Mouse (Mus musculus) forebrain, embryonic 16.5 days (tissue): Measurements from ENCODE around the gene Rassf7. TPM values are rescaled to one million over a fixed set of nuclear protein-coding genes. Genes with fewer than 3 reads are reported as not detected.
A peak's percentile ranks its signal among the peaks of the same experiment; 100 is the strongest.

Experiments used
- ATAC-seq: fragments of 200-750 bp; cut with Nextera tagmentation; 2 replicates; pipeline ENCODE4 v1.8.0; 2017; ENCODE audit warnings: mild to moderate bottlenecking, moderate library complexity
- H3K27ac ChIP-seq: fragments of 300-500 bp; sonication (generic); 2 replicates; pipeline ENCODE4 v1.5.1; 2014; ENCODE audit warnings: low read length, control low read depth
- H3K27me3 ChIP-seq: fragments of 300-500 bp; sonication (generic); replicated peaks from 2 replicates; pipeline ENCODE4 v1.6.1; 2014; ENCODE audit warnings: low read length; ENCODE audit not compliant: control insufficient read depth, insufficient read depth
- H3K36me3 ChIP-seq: fragments of 300-500 bp; sonication (generic); 2 replicates; pipeline ENCODE4 v1.6.1; 2014; ENCODE audit not compliant: control insufficient read depth, insufficient read depth
- H3K4me1 ChIP-seq: fragments of 300-500 bp; sonication (generic); replicated peaks from 2 replicates; pipeline ENCODE4 v1.6.1; 2014; ENCODE audit warnings: low read length; ENCODE audit not compliant: control insufficient read depth, insufficient read depth
- H3K4me2 ChIP-seq: fragments of 300-500 bp; sonication (generic); 2 replicates; pipeline ENCODE4 v1.6.1; 2014; ENCODE audit warnings: mild to moderate bottlenecking, low read length, control low read depth
- H3K4me3 ChIP-seq: fragments of 300-500 bp; sonication (generic); replicated peaks from 2 replicates; pipeline ENCODE4 v1.5.1; 2014; ENCODE audit warnings: mild to moderate bottlenecking, low read length, control low read depth
- H3K9ac ChIP-seq: fragments of 300-500 bp; sonication (generic); replicated peaks from 2 replicates; pipeline ENCODE4 v1.6.1; 2014; ENCODE audit warnings: low read depth, low read length, control low read depth
- H3K9me3 ChIP-seq: fragments of 300-500 bp; sonication (generic); 2 replicates; pipeline ENCODE4 v1.6.1; 2016; ENCODE audit warnings: low read length; ENCODE audit not compliant: control insufficient read depth
- WGBS: fragments of 180-500 bp; shearing (Covaris S2); extraction: QIAGEN DNeasy Blood & Tissue Kit; methylation state at CpG from one replicate; pipeline ENCODE4 v1.1.7; 2014; 5-methylcytosine and 5-hydroxymethylcytosine counted together
- polyA plus RNA-seq: library from polyadenylated mRNA; unstranded; fragments of >200 nt; fragmentation: Nextera tagmentation; extraction: Ambion mirVana; gene quantifications from 2 replicates; pipeline ENCODE4 v1.2.1, GENCODE M21; 2015

Rassf7 gene
- polyA plus RNA-seq, result 22.9 and 23.6 TPM in 2 replicates

DNA sequence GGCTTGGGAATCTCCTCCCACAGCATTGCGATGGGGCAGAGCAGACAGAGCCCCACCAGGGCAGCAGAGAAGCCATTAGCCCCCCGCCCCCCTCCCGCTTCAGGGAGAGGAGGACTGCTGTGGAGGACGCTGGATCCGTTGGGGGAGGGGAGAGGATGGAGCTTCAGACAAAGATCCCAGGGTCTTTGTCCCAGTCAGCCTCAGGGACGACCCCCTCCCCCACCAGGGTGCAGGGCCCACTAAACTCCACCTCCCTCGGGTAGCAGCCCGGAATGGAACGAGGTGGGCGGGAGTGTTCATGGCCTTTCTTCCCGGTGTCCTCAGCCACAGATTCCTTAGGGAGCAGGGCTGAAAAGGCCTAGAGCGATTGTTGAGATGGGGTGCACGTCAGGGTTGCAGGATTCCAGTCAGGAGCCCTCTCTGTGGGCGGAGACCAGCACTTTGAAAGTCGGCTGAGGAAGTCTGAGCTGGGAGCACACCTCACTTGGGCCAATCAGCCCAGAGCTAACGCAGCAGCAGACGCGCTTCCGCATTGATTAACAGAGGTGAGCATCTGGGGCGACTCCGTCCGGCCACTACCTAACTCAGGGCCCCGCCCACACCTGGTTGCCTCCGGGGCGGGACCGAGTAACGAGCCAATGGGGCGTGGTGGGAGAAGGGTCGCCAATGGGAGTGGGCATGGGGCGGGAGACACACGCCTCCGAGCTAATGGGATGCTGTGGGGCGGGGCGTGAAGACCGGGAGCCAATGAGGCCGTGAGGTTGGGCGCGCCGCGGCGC, at the start of gene Rassf7:
Rassf7 (plus strand) TSS at position 760 of the 779 bp plus-strand sequence.
- H3K4me1 ChIP-seq, result peaks cover 14% of the 10 kb centered on the region
- under 1% methylated on average over 40 of the region's 41 CpGs for WGBS
- peak; percentile 98 for ATAC-seq
- peak within 1 kb of the TSS; percentile 96 for H3K4me2 ChIP-seq
- H3K9me3 ChIP-seq, result no peaks in the 10 kb centered on the region
- no peaks in the 10 kb centered on the region for H3K36me3 ChIP-seq
- no peaks in the 10 kb centered on the region for H3K27me3 ChIP-seq
- peak within 1 kb of the TSS; percentile 66 for H3K9ac ChIP-seq
- H3K27ac ChIP-seq, result peak within 1 kb of the TSS; percentile 60
- peak within 1 kb of the TSS; percentile 61 for H3K4me3 ChIP-seq

DNA sequence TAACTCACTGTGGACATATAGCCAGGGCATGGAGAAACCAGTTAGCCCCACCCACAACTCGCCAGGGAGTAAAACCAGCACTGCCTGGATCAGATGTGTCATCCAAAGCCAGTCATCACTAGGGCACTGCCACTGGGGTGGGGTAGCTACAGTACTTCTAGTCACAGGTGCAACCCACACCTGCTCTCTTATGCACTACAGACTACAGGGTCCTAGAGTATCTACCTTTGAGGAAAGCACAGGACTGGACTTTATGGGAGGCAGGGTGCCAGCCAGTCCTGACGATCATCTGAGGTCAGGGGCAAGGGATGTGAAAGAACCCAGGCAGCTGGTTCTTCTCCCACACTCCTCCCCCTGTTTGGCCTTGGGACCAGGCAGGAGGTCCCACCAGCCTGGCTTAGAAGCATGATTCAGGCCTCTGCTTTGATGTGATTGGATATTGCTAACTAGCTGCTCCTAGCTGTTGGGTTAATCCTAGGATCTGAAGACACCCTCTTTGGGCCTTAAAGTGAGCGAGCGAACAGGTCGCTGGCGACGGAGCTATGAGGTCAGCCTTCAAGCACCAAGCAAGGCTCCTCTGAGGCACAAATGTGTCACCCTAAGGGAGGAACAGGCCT, 47.7 kb upstream of the Rassf7 start:
- H3K9me3 ChIP-seq, result no peaks in the 10 kb centered on the region
- H3K4me2 ChIP-seq, result peak overlapping the region; percentile 50
- H3K4me3 ChIP-seq, result peak overlapping the region; percentile 33
- peak overlapping the region; percentile 43 for H3K9ac ChIP-seq
- H3K27me3 ChIP-seq, result no peaks in the 10 kb centered on the region
- whole genome bisulfite sequencing, result 25% methylated on average over 7 of the region's 7 CpGs
- no peak overlapping the region for H3K27ac ChIP-seq
- ATAC-seq, result no peak
- peaks cover 13% of the 10 kb centered on the region for H3K4me1 ChIP-seq
- no peaks in the 10 kb centered on the region for H3K36me3 ChIP-seq

DNA sequence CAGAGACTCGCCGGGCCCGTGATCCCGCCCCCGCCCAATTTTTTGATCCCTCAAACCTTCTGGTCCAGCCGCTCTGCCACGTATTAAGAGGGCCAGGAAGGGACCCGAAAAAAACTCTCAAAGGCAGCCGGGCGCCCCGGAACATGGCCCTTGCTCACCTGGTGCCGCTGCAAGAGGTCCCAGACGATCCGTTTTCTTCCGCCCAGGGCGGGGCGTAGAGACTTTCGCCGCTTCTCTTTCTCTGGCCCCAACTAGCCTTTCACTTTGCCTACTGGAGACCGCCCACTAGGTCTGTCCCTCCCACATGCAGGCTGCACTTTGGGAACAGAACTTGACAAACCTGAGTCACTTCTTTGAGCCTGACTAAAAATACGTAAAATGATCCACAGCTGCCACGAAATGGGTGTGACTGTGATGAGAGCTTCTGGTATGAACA, 47.1 kb upstream of the Rassf7 start:
- no peak for ATAC-seq
- Histone ChIP-seq H3K9ac (peak overlapping the region; percentile 43), H3K27ac (no peak overlapping the region), H3K9me3 (no peaks in the 10 kb centered on the region), H3K4me2 (peak overlapping the region; percentile 50), H3K4me3 (peak overlapping the region; percentile 33), H3K27me3 (no peaks in the 10 kb centered on the region), H3K36me3 (no peaks in the 10 kb centered on the region), H3K4me1 (peaks cover 18% of the 10 kb centered on the region)
- WGBS, result 3% methylated on average over 22 of the region's 22 CpGs

DNA sequence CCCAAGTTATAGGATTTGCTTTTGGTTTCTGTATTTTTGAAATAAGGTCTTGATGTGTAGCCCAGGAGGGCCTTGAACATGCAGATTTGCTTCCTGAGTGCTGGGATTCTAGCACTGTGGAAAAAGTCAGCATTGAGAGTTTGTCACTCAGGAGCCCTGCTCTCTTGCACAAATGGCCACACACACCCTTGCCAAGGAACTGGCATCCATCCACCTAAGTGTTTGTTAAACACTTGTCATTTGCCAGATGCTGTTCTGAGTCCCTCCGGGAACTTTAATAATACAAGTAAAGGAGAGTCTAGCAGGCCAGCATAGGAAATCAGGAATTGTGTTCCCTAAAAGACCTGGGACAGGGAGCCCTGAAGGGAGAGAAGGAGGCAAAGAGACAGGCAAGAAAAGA, 46.4 kb upstream of the Rassf7 start:
- H3K9ac ChIP-seq, result 0 out of 2 replicates have a peak overlapping the region, but pooled peaks have one; percentile 11
- H3K27me3 ChIP-seq, result no peaks in the 10 kb centered on the region
- H3K36me3 ChIP-seq, result no peaks in the 10 kb centered on the region
- peaks cover 18% of the 10 kb centered on the region for H3K4me1 ChIP-seq
- no peak for ATAC-seq
- H3K4me2 ChIP-seq, result no peak overlapping the region
- H3K4me3 ChIP-seq, result no peak overlapping the region
- H3K27ac ChIP-seq, result no peak overlapping the region
- H3K9me3 ChIP-seq, result no peaks in the 10 kb centered on the region
- WGBS, result 29% methylated on average over 1 of the region's 1 CpGs

DNA sequence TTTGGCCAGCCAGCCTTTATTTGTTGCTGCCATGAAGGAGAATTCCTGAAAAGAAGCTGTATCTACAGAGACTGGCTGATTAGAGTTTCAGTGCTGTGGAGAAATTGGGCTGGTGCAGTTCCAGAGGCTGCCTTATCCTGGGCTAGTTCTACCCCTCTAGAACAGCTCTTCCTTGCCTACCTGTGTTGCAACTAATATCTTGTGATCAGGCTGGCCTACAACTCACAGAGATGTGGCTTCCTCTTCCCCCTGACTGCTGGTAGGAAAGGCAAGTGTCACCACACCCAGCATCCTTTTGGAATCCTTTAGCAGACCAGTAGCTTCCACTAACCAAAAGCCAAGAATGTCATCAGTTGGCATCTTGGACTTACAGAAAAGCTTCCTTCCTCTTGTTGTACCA, 45.8 kb upstream of the Rassf7 start:
- H3K4me2 ChIP-seq, result no peak overlapping the region
- no peak for ATAC-seq

DNA sequence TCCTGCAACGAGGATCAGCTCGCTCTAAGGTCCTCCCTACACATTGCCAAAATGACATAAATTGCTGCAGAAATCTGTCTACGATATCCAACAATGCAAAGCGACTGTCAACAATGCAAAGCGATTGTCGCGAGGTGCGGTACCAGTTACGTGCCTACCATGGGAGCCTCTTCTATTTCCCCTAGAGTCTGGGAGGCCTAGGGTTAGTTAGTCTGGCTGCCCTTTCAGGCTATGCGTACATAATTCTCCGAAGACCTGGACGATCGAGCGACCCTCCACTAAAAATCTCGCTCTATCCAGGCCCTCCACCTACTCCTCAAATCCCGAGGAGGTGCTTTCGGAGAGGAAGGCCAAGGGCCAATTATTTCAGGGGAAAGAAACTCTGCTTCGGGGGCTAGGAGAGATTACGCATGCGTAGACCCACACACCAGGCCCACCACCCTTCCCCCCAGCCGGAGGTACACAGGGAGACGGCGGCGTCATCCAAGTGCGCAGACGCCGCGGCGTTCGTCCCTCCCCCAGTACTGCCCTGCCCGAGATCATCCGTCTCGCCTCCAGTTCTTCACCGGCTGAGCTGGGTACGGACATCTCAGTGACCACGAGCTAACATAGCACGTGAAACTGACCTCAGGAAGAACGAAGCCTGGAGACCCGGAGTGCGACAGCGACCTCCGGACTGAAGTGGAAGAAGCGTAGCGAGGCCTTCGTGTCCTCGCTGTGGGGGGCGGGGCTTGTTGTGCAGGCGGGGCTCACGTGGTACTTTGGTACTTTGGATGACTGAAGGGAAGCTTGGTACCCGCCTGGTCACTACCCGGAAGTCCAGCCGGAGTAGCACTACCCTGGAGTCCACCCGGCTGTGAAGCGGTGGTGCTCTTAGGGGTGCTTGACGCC, 43.3 kb upstream of the Rassf7 start, which contains the start of gene Rnh1:
Rnh1 (minus strand) TSS at position 742 of the 891 bp plus-strand sequence.
- Histone ChIP-seq H3K4me2 (peak within 1 kb of the TSS; percentile 87), H3K9ac (peak within 1 kb of the TSS; percentile 64), H3K27me3 (no peaks in the 10 kb centered on the region), H3K27ac (peak within 1 kb of the TSS; percentile 86), H3K4me3 (peak within 1 kb of the TSS; percentile 47), H3K9me3 (no peaks in the 10 kb centered on the region), H3K36me3 (no peaks in the 10 kb centered on the region), H3K4me1 (peaks cover 20% of the 10 kb centered on the region)
- peak; percentile 98 for ATAC-seq
- 3% methylated on average over 55 of the region's 55 CpGs for whole genome bisulfite sequencing

More for the DNA sequence above, 45.8 kb upstream of the Rassf7 start:
- no peaks in the 10 kb centered on the region for H3K9me3 ChIP-seq
- H3K4me1 ChIP-seq, result peaks cover 18% of the 10 kb centered on the region
- H3K9ac ChIP-seq, result no peak overlapping the region
- no peak overlapping the region for H3K4me3 ChIP-seq
- H3K36me3 ChIP-seq, result no peaks in the 10 kb centered on the region
- no peak overlapping the region for H3K27ac ChIP-seq
- H3K27me3 ChIP-seq, result no peaks in the 10 kb centered on the region

DNA sequence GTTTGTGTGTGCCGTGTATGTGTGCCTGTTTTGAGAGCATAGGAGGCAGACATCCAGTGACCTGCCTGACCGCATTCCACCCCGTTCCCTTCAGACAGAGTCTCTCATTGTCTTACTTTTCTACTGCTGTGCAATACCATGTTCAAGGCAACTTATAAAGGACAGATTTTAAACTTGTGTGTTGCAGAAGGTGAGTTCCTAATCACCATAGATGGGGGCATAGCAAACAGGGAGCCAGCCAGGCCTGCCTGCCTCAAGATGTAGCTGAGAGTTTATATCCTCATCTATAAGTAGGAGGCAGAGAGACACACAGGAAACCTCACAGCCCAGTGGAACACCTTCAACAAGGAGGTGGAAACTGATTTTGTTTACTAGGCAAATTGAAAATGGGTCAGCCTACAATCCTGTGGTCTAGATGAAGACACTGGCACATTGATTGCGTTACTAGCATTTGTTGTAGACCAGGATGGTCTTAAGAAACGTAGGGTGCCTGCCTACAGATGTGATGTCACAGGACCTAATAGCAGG, 42.3 kb upstream of the Rassf7 start:
- no peaks in the 10 kb centered on the region for H3K9me3 ChIP-seq
- H3K36me3 ChIP-seq, result no peaks in the 10 kb centered on the region
- ATAC-seq, result no peak
- peaks cover 16% of the 10 kb centered on the region for H3K4me1 ChIP-seq
- H3K4me2 ChIP-seq, result peak overlapping the region; percentile 87
- peak overlapping the region; percentile 64 for H3K9ac ChIP-seq
- H3K4me3 ChIP-seq, result peak overlapping the region; percentile 47
- no peaks in the 10 kb centered on the region for H3K27me3 ChIP-seq
- peak overlapping the region; percentile 86 for H3K27ac ChIP-seq
- WGBS, result 85% methylated on average over 5 of the region's 5 CpGs

DNA sequence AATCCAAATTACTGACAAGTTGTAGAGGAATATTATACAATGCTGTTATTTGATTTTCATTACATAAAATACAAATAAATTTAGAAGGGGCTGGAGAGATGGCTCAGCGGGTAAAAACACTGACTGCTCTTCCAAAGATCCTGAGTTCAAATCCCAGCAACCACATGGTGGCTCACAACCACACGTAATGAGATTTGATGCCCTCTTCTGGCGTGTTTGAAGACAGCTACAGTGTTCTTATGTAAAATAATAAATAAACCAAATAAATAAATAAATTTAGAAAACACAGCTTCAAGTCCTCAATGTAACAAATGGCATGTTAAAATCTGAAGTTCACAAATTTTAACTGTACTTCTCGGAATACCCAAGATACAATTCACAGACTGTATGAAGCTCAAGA, 40.6 kb upstream of the Rassf7 start:
- 86% methylated on average over 4 of the region's 4 CpGs for WGBS
- no peak overlapping the region for H3K27ac ChIP-seq
- ATAC-seq, result no peak
- no peaks in the 10 kb centered on the region for H3K9me3 ChIP-seq
- H3K4me2 ChIP-seq, result no peak overlapping the region
- H3K9ac ChIP-seq, result no peak overlapping the region
- no peaks in the 10 kb centered on the region for H3K27me3 ChIP-seq
- peaks cover 11% of the 10 kb centered on the region for H3K4me1 ChIP-seq
- H3K36me3 ChIP-seq, result no peaks in the 10 kb centered on the region
- H3K4me3 ChIP-seq, result no peak overlapping the region
